Mouse (Mus musculus) ES-Bruce4 (cell line): ENCODE measurements around the gene Amot.

ENCODE experiments used
- CTCF ChIP-seq: IDR thresholded peaks from one replicate; pipeline ENCODE4 v1.8.1; 2011; ENCODE audit warnings: low read depth, low read length
- POLR2A ChIP-seq: IDR thresholded peaks from one replicate; pipeline ENCODE4 v1.8.1; 2011; ENCODE audit warnings: low read length; ENCODE audit not compliant: insufficient read depth

GRCm38 (mm10) chrX:145490821-145491220 lies 14.2 kb downstream of the Amot start:
- TF ChIP-seq CTCF = no peak
- no peak for TF ChIP-seq POLR2A
